Mouse (Mus musculus) CH12.LX (cell line): Measurements from ENCODE around the gene Ccdc36. TPM values are rescaled to one million over a fixed set of nuclear protein-coding genes. Genes with fewer than 3 reads are reported as not detected.

Source experiments
- DNase-seq: peaks from one replicate; pipeline ENCODE4 v3.0.0-alpha.2; 2013; ENCODE audit errors: extremely low read depth
- H3K27ac ChIP-seq: 2 replicates; pipeline ENCODE4 v1.5.1; 2012; ENCODE audit warnings: low read depth, mild to moderate bottlenecking, control low read depth, moderate library complexity; ENCODE audit not compliant: insufficient read depth
- H3K27me3 ChIP-seq: replicated peaks from 2 replicates; pipeline ENCODE3; 2012; ENCODE audit warnings: inconsistent platforms
- H3K36me3 ChIP-seq, 2 experiments: replicated peaks in 1 of 2; 2 replicates each; pipeline versions ENCODE3 to v1.6.1; 2012; ENCODE audit warnings: inconsistent platforms in 1 of 2, low read length in 1 of 2, mild to moderate bottlenecking in 1 of 2, mixed read lengths in 1 of 2, moderate library complexity in 1 of 2; ENCODE audit not compliant: control insufficient read depth in 1 of 2, insufficient read depth in 1 of 2
- H3K4me1 ChIP-seq, 2 experiments: 2 replicates each; pipeline ENCODE4 v1.6.1; 2012; ENCODE audit warnings: inconsistent platforms in 1 of 2, moderate library complexity in 1 of 2; ENCODE audit not compliant: insufficient read depth in 2 of 2, control insufficient read depth in 1 of 2
- H3K4me2 ChIP-seq: 2 replicates; pipeline ENCODE4 v1.6.1; 2012; ENCODE audit warnings: low read depth, mild to moderate bottlenecking, control low read depth; ENCODE audit not compliant: poor library complexity, insufficient read depth, severe bottlenecking
- H3K4me3 ChIP-seq, 3 experiments: fragments of 150-350 bp in 1 of 3; sonication (generic) in 1 of 3; replicated peaks in 1 of 3; 2 replicates each; pipeline versions ENCODE3 to v1.5.1; 2011 to 2012; ENCODE audit warnings: low read depth in 2 of 3, low read length in 2 of 3, mild to moderate bottlenecking in 2 of 3, moderate library complexity in 2 of 3, control low read depth in 1 of 3, improper control_type of control experiment in 1 of 3, inconsistent platforms in 1 of 3, mixed read lengths in 1 of 3; ENCODE audit not compliant: poor library complexity in 1 of 3
- H3K79me2 ChIP-seq: replicated peaks from 2 replicates; pipeline ENCODE4 v1.6.1; 2012; ENCODE audit warnings: mild to moderate bottlenecking, moderate library complexity; ENCODE audit not compliant: control insufficient read depth, poor library complexity, insufficient read depth, severe bottlenecking; ENCODE audit errors: extremely low read depth
- H3K9ac ChIP-seq: 2 replicates; pipeline ENCODE4 v1.6.1; 2012; ENCODE audit warnings: low read depth, mild to moderate bottlenecking, control low read depth, moderate library complexity; ENCODE audit not compliant: insufficient read depth
- H3K9me3 ChIP-seq: replicated peaks from 2 replicates; pipeline ENCODE3; 2012; ENCODE audit warnings: low read length, inconsistent platforms, mixed read lengths
- CHD2 ChIP-seq: IDR thresholded peaks from 2 replicates; pipeline ENCODE4 v1.6.1; 2011; ENCODE audit warnings: low read length, improper control_type of control experiment
- CTCF ChIP-seq, 2 experiments: IDR thresholded peaks in 1 of 2; conservative IDR thresholded peaks in 1 of 2; 2 replicates each; pipeline ENCODE4 v1.5.1; 2011 to 2012; ENCODE audit warnings: low read depth in 2 of 2, low read length in 2 of 2, improper control_type of control experiment in 1 of 2, inconsistent platforms in 1 of 2, mild to moderate bottlenecking in 1 of 2, moderate library complexity in 1 of 2
- E2F4 ChIP-seq: IDR thresholded peaks from 2 replicates; pipeline ENCODE4 v1.6.1; 2011; ENCODE audit warnings: low read depth, low read length, improper control_type of control experiment; ENCODE audit not compliant: insufficient replicate concordance
- ELF1 ChIP-seq: IDR thresholded peaks from 2 replicates; pipeline ENCODE4 v1.6.1; 2014; ENCODE audit warnings: low read depth, mild to moderate bottlenecking, inconsistent platforms, low read length, improper control_type of control experiment
- EP300 ChIP-seq: IDR thresholded peaks from 2 replicates; pipeline ENCODE4 v1.6.1; 2011; ENCODE audit warnings: low read length, improper control_type of control experiment
- ETS1 ChIP-seq: conservative IDR thresholded peaks from 2 replicates; pipeline ENCODE4 v1.6.1; 2012; ENCODE audit warnings: low read depth, mild to moderate bottlenecking, inconsistent platforms, low read length, improper control_type of control experiment, moderate library complexity
- GABPA ChIP-seq: IDR thresholded peaks from 2 replicates; pipeline ENCODE4 v1.6.1; 2012; ENCODE audit warnings: low read depth, low read length, improper control_type of control experiment, inconsistent platforms; ENCODE audit not compliant: insufficient replicate concordance
- HCFC1 ChIP-seq: IDR thresholded peaks from 2 replicates; pipeline ENCODE4 v1.6.1; 2012; ENCODE audit warnings: low read depth, mild to moderate bottlenecking, inconsistent platforms, low read length, improper control_type of control experiment
- JUN ChIP-seq: IDR thresholded peaks from 2 replicates; pipeline ENCODE4 v1.6.1; 2011; ENCODE audit warnings: low read depth, mild to moderate bottlenecking, low read length, improper control_type of control experiment, moderate library complexity; ENCODE audit not compliant: insufficient read depth
- JUND ChIP-seq: conservative IDR thresholded peaks from 2 replicates; pipeline ENCODE4 v1.6.1; 2011; ENCODE audit warnings: low read depth, low read length, improper control_type of control experiment
- KAT2A ChIP-seq: IDR thresholded peaks from 2 replicates; pipeline ENCODE4 v1.6.1; 2012; ENCODE audit warnings: low read length, improper control_type of control experiment, inconsistent platforms; ENCODE audit not compliant: insufficient replicate concordance
- MAFK ChIP-seq: IDR thresholded peaks from 2 replicates; pipeline ENCODE4 v1.6.1; 2011; ENCODE audit warnings: low read length, improper control_type of control experiment; ENCODE audit not compliant: insufficient replicate concordance
- MAX ChIP-seq: IDR thresholded peaks from 2 replicates; pipeline ENCODE4 v1.6.1; 2011; ENCODE audit warnings: low read length, improper control_type of control experiment
- MEF2A ChIP-seq: IDR thresholded peaks from 2 replicates; pipeline ENCODE4 v1.6.1; 2014; ENCODE audit warnings: low read depth, mild to moderate bottlenecking, inconsistent platforms, low read length, improper control_type of control experiment, borderline replicate concordance
- MXI1 ChIP-seq: IDR thresholded peaks from 2 replicates; pipeline ENCODE4 v1.6.1; 2011; ENCODE audit warnings: mild to moderate bottlenecking, low read depth, low read length, improper control_type of control experiment
- NELFE ChIP-seq: IDR thresholded peaks from 2 replicates; pipeline ENCODE4 v1.6.1; 2011; ENCODE audit warnings: low read depth, low read length, improper control_type of control experiment
- NRF1 ChIP-seq: IDR thresholded peaks from 2 replicates; pipeline ENCODE4 v1.6.1; 2014; ENCODE audit warnings: low read depth, mild to moderate bottlenecking, inconsistent platforms, low read length, improper control_type of control experiment, moderate library complexity
- POLR2A ChIP-seq: IDR thresholded peaks from 2 replicates; pipeline ENCODE4 v1.6.1; 2011; ENCODE audit warnings: low read depth, mild to moderate bottlenecking, improper control_type of control experiment, low read length
- POLR2AphosphoS2 ChIP-seq: IDR thresholded peaks from 2 replicates; pipeline ENCODE4 v1.6.1; 2011; ENCODE audit warnings: low read depth, low read length, improper control_type of control experiment
- RAD21 ChIP-seq: IDR thresholded peaks from 2 replicates; pipeline ENCODE4 v1.6.1; 2011; ENCODE audit warnings: low read depth, mild to moderate bottlenecking, low read length, improper control_type of control experiment, moderate library complexity
- RCOR1 ChIP-seq: conservative IDR thresholded peaks from 2 replicates; pipeline ENCODE4 v1.6.1; 2012; ENCODE audit warnings: low read depth, mild to moderate bottlenecking, inconsistent platforms, low read length, improper control_type of control experiment
- SIN3A ChIP-seq: IDR thresholded peaks from 2 replicates; pipeline ENCODE4 v1.6.1; 2012; ENCODE audit warnings: low read length, improper control_type of control experiment, inconsistent platforms
- TCF12 ChIP-seq: IDR thresholded peaks from 2 replicates; pipeline ENCODE4 v1.6.1; 2014; ENCODE audit warnings: low read depth, mild to moderate bottlenecking, inconsistent platforms, low read length, improper control_type of control experiment
- USF1 ChIP-seq: IDR thresholded peaks from 2 replicates; pipeline ENCODE4 v1.6.1; 2014; ENCODE audit warnings: low read depth, mild to moderate bottlenecking, inconsistent platforms, low read length, improper control_type of control experiment
- USF2 ChIP-seq: conservative IDR thresholded peaks from 2 replicates; pipeline ENCODE4 v1.6.1; 2011; ENCODE audit warnings: low read depth, low read length, improper control_type of control experiment
- ZKSCAN1 ChIP-seq: IDR thresholded peaks from 2 replicates; pipeline ENCODE4 v1.6.1; 2012; ENCODE audit warnings: low read depth, inconsistent platforms, low read length, improper control_type of control experiment, borderline replicate concordance
- ZMIZ1 ChIP-seq: IDR thresholded peaks from 2 replicates; pipeline ENCODE4 v1.6.1; 2012; ENCODE audit warnings: low read depth, mild to moderate bottlenecking, inconsistent platforms, low read length, improper control_type of control experiment
- ZNF384 ChIP-seq: IDR thresholded peaks from 2 replicates; pipeline ENCODE4 v1.6.1; 2012; ENCODE audit warnings: low read depth, low read length, improper control_type of control experiment, inconsistent platforms
- dilution Hi-C: fragments of 300-500 bp; cut with MboI; formaldehyde crosslinking; loops from 2 replicates; pipeline ENCODE4 v1.14.3; 2020; ENCODE audit warnings: low sequenced_read_pairs; ENCODE audit not compliant: extremely low pct_unique_long_range_greater_than_20kb, extremely low pct_ligation_motif_present
- in situ Hi-C: fragments of 300-500 bp; cut with MboI; formaldehyde crosslinking; loops from 3 replicates; pipeline ENCODE4 v1.14.3; 2019; ENCODE audit warnings: low sequenced_read_pairs, low pct_ligation_motif_present, low pct_unique_long_range_greater_than_20kb, mixed read lengths
- polyA plus RNA-seq: library from polyadenylated mRNA; unstranded; fragments of >175 nt; gene quantifications from 2 replicates; pipeline ENCODE4 v1.2.1, GENCODE M21; 2012; ENCODE audit warnings: low read depth; ENCODE audit not compliant: insufficient read length
- total RNA-seq, 2 experiments: library from RNA; depleted of rRNA; stranded (reverse); fragments of 300-350 nt in 1 of 2; fragments of >200 nt in 1 of 2; gene quantifications; 2 replicates each; pipeline ENCODE4 v1.2.3; 2012 to 2014

Gene Ccdc36
- total and polyA plus RNA-seq, 3 experiments: 0.04 to 0.13 (median 0.13) TPM

DNA sequence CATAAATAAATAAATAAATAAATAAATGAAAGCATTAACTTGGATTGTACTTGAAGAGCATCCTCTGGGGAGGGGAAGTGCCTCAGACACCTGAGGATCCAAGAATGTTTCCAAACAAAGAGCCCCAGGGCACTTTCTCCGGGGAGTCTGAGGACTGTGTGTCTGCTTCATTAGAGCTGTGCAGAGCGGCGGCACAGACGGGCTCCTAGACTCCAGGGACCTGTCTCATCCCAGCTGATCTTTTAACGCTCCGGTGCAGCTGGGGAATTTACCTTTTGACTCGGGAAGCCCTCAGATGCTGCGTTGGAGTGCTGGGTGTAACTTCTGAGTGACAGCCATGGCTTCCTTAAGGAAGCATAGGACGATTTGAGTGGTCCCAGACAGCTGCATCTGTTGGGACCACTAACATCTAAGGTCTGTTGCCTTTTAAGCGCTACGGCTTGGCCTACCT is 32.9 kb upstream of the Ccdc36 start, which contains the start of gene Klhdc8b:
Gene Klhdc8b, minus strand, starts transcription at position 401 of the 451 bp plus-strand sequence.
- Histone ChIP-seq H3K9me3 (no peaks in the 10 kb centered on the region), H3K36me3 (peaks cover 19 to 45% of the 10 kb centered on the region in 2 experiments), H3K4me3 (peak within 1 kb of the TSS; percentile 69 to 84 (median 83)), H3K27me3 (no peaks in the 10 kb centered on the region), H3K4me1 (peaks cover 10 to 24% of the 10 kb centered on the region in 2 experiments), H3K9ac (peak within 1 kb of the TSS; percentile 85)
- in situ Hi-C loops: no loop called here
- dilution Hi-C loops: no loop called here
- no peak for DNase-seq
- no peak for TF ChIP-seq ETS1
- no peak for TF ChIP-seq ZMIZ1
- TF ChIP-seq ZNF384: no peak
- no peak for TF ChIP-seq HCFC1
- TF ChIP-seq GABPA: no peak
- no peak for TF ChIP-seq MAFK
- no peak for TF ChIP-seq RAD21
- no peak for TF ChIP-seq RCOR1
- no peak for TF ChIP-seq JUND
- no peak for TF ChIP-seq POLR2A
- TF ChIP-seq, all 38 proteins: peak for 0
- Histone ChIP-seq H3K27ac (no peak within 1 kb of the TSS), H3K4me2 (peak within 1 kb of the TSS; percentile 92), H3K79me2 (peaks cover 21% of the 10 kb centered on the region)

DNA sequence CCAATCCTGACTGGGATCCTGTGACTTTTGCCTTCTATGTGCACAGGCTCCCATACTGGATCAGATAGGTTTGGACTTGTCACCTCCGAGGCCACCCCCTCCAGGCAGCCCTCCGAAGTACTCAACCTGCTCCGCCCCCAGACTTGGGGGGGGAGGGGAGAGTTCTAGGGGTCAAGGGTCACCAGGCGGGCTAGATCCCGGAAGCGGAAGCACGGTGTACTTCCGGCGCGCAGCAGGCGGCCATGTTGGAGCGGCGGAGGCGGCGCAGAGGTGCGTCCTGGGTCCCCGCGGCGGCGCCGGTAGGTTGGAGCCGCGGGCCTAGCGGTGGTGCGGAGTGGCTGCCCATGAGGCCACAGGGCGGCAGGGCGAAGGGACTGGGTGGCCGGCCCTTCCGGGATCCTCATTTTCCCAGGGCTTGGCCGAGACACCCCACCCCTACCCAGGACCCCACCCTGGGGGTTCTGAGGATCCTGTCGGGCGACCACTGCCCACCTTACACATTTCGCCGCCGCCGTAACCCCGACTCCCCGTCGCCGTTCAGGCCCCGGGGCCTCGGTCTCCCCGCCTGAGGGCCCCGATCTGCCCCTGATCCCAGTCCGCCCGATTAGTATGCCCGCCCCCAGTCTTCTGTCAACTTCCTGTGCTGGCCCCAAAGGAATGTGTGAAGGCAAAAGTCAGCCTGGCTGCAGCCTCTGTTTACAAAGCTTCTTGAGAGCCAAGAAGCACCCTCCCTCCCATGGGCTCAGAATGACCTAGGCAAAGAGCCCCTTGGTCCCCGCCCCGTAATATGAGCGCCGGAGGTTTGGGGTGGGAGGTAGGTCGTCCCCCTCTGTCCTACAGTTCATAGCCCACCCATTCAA is 32.3 kb upstream of the Ccdc36 start, which contains the start of gene Ccdc71:
Gene Ccdc71, plus strand, starts transcription at position 209 of the 860 bp plus-strand sequence.
- in situ Hi-C loops (no loop called here), dilution Hi-C loops (no loop called here)
- H3K9ac ChIP-seq: peak within 1 kb of the TSS; percentile 85
- peaks cover 21% of the 10 kb centered on the region for H3K79me2 ChIP-seq
- no peaks in the 10 kb centered on the region for H3K27me3 ChIP-seq
- peak within 1 kb of the TSS; percentile 92 for H3K4me2 ChIP-seq
- H3K36me3 ChIP-seq: peaks cover 19 to 39% of the 10 kb centered on the region in 2 experiments
- H3K4me3 ChIP-seq: peak within 1 kb of the TSS; percentile 69 to 84 (median 83)
- peak; percentile 89 for DNase-seq
- H3K4me1 ChIP-seq: peaks cover 10 to 24% of the 10 kb centered on the region in 2 experiments
- H3K27ac ChIP-seq: no peak within 1 kb of the TSS
- H3K9me3 ChIP-seq: no peaks in the 10 kb centered on the region
- TF ChIP-seq MAFK (no peak), RCOR1 (no peak; the same call in 1 of the 2 replicates), TCF12 (peak; percentile 60; the same call in 1 of the 2 replicates), ZKSCAN1 (peak; percentile 19; the same call in 1 of the 2 replicates), ZNF384 (no peak), CHD2 (peak; percentile 99), EP300 (no peak), MEF2A (peak; percentile 51; the same call in 1 of the 2 replicates), POLR2AphosphoS2 (no peak), USF1 (no peak), NELFE (peak; percentile 75), ELF1 (peak; percentile 93), CTCF (conservative IDR thresholded peaks at IDR 0.05 in 1 of 2, IDR thresholded peaks at IDR 0.05 in 1 of 2; ENCODE audit: low read depth in 2 of 2, low read length in 2 of 2) (no peak), KAT2A (peak; percentile 92; the same call in 1 of the 2 replicates), MXI1 (peak; percentile 42; the same call in 1 of the 2 replicates), JUN (no peak), ETS1 (no peak), USF2 (no peak), POLR2A (peak; percentile 80), MAX (peak; percentile 32; the same call in 1 of the 2 replicates), E2F4 (no peak), JUND (no peak), GABPA (no peak; the same call in 1 of the 2 replicates), SIN3A (peak; percentile 71; the same call in 1 of the 2 replicates), NRF1 (peak; percentile 68)
